Mouse (Mus musculus) testis, adult 2 months (tissue): ENCODE measurements at regions not wholly inside any gene's neighbourhood (a gene's known extent, or its start where the extent isn't known, plus 50 kb on each side); places are given as distances from the start of the nearest gene placed in this dataset.
"Not testable (repeated sequence)": the region's sequence is repeated elsewhere in the genome, so short reads cannot be mapped to it uniquely, and the experiment has no call there.

Source experiments
- H3K27ac ChIP-seq: fragments of 200-500 bp; 2 replicates; pipeline ENCODE4 v1.5.1; 2012; ENCODE audit warnings: low read depth, low read length; ENCODE audit not compliant: control insufficient read depth, insufficient read depth
- H3K27me3 ChIP-seq: fragments of 200-500 bp; 2 replicates; pipeline ENCODE4 v1.6.1; 2012; ENCODE audit warnings: mild to moderate bottlenecking, low read length, moderate library complexity; ENCODE audit not compliant: control insufficient read depth, insufficient read depth
- H3K36me3 ChIP-seq: fragments of 200-500 bp; 2 replicates; pipeline ENCODE4 v1.6.1; 2012; ENCODE audit warnings: mild to moderate bottlenecking, low read length; ENCODE audit not compliant: control insufficient read depth, insufficient read depth
- H3K4me1 ChIP-seq: fragments of 200-500 bp; 2 replicates; pipeline ENCODE4 v1.6.1; 2012; ENCODE audit warnings: low read length; ENCODE audit not compliant: control insufficient read depth, insufficient read depth
- H3K4me3 ChIP-seq: fragments of 200-500 bp; 2 replicates; pipeline ENCODE4 v1.5.1; 2012; ENCODE audit warnings: low read depth, mild to moderate bottlenecking, low read length, moderate library complexity, mixed read lengths; ENCODE audit not compliant: control insufficient read depth
- CTCF ChIP-seq: fragments of 200-500 bp; IDR thresholded peaks from 2 replicates; pipeline ENCODE4 v1.5.1; 2012; ENCODE audit warnings: low read depth, mild to moderate bottlenecking, inconsistent platforms, low read length, moderate library complexity; ENCODE audit not compliant: control insufficient read depth, insufficient read depth, insufficient replicate concordance
- POLR2A ChIP-seq: fragments of 200-500 bp; IDR thresholded peaks from 2 replicates; pipeline ENCODE4 v1.6.1; 2012; ENCODE audit warnings: low read depth, mild to moderate bottlenecking, inconsistent platforms, low read length, moderate library complexity; ENCODE audit not compliant: control insufficient read depth

- Histone ChIP-seq H3K27me3 (no peaks in the 10 kb centered on the region), H3K4me3 (no peak overlapping the region), H3K27ac (no peak overlapping the region), H3K4me1 (no peaks in the 10 kb centered on the region), H3K36me3 (no peaks in the 10 kb centered on the region)
- TF ChIP-seq CTCF (peak; percentile 11; the same call in 1 of the 2 replicates), POLR2A (no peak)
Measured at GRCm38 (mm10) chr3:31603237-31603636, 293.1 kb upstream of the Slc7a14 start.

- not testable (repeated sequence) for H3K36me3 ChIP-seq, H3K27me3 ChIP-seq, H3K4me1 ChIP-seq, H3K27ac ChIP-seq, H3K4me3 ChIP-seq
Measured at GRCm38 (mm10) chr3:31596581-31596980, 286.4 kb upstream of the Slc7a14 start.

DNA sequence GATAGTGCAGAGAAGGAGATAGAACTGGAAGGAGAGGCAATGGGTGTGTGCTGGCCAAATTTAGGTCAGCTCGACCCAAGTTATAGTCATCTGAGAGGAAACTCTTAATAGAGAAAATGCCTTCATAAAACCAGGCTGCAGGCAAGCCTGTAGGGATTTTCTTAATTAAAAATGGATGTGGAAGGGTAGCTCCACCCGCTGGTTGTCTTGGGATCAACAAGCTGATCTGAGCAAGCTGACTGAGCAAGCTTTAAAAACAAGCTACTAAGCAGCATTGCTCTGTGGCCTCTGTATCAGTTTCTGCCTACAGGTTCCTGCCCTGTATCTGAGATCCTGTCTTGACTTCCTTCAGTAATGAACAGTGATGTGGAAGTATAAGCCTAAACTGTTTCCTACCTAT is 275.8 kb upstream of the Slc7a14 start:
- Histone ChIP-seq H3K27me3 (no peaks in the 10 kb centered on the region), H3K4me1 (no peaks in the 10 kb centered on the region), H3K4me3 (no peak overlapping the region), H3K27ac (no peak overlapping the region), H3K36me3 (no peaks in the 10 kb centered on the region)
- TF ChIP-seq CTCF = no peak
- TF ChIP-seq POLR2A = no peak

GRCm38 (mm10) chr3:31573849-31574248 is 263.7 kb upstream of the Slc7a14 start:
- Histone ChIP-seq H3K27ac (no peak overlapping the region), H3K4me1 (no peaks in the 10 kb centered on the region), H3K36me3 (no peaks in the 10 kb centered on the region), H3K4me3 (no peak overlapping the region), H3K27me3 (no peaks in the 10 kb centered on the region)
- no peak for TF ChIP-seq CTCF
- TF ChIP-seq POLR2A = no peak
